Mouse (Mus musculus) lung, adult 10 weeks (tissue): ENCODE data around the gene Dner. TPM values are rescaled to one million over a fixed set of nuclear protein-coding genes. Genes with fewer than 3 reads are reported as not detected.

Experiments
- polyA plus RNA-seq: library from polyadenylated mRNA; stranded (reverse); fragments of 350-450 nt; fragmentation: Illumina TruSeq; extraction: RNeasy Lipid Tissue Mini Kit (QIAGEN cat#74804); gene quantifications from one replicate; pipeline ENCODE4 v1.2.3, GENCODE M21; 2014; ENCODE audit warnings: low read depth, low replicate concordance; ENCODE audit not compliant: insufficient read depth

The Dner gene
- polyA plus RNA-seq = 0.38 TPM

DNA sequence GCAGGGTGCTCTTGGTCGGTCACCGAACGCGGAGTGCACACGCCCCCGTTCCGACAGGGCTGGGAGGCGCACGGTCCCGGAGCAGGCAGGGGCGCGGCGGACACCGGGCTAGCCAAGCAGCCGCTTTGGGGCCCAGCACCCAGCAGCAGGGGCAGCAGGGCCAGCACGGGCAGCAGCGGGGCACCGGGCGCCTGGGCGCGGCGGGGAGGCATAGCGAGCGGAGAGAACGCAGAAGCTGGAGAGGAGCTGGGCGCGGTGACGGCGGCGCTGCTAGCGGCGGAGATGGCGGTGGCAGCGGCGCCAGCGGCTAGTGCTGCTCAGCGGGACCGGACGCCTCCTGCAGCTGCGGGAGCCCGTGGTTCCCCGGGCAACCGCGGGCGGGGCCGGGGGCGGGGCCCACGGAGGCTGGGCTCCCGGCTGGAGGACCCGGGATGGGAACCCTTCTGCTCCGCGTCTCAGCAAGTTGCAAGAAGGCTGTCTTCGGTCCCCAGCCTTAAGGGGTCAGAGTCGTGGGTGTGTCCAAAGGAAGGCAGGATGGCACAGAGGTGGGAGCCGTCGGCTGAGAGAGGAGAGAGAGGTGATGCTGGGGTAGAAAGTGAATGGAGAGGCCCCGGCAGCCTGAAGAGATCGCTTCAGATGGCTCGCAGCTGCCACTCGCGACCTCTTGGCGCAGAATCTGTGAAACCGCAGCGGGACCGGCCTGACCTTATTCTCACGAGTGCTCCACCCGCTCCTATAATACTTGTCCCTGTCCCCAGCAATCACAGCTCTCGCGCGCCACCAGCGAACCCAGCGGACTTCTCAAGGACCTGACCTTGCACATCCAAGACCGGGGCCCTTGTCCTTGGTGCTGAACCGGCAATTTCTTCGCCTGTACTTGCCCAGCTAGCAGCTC, at the start of gene Dner:
Gene Dner (minus strand): TSS at position 705 of the 895 bp plus-strand sequence.

DNA sequence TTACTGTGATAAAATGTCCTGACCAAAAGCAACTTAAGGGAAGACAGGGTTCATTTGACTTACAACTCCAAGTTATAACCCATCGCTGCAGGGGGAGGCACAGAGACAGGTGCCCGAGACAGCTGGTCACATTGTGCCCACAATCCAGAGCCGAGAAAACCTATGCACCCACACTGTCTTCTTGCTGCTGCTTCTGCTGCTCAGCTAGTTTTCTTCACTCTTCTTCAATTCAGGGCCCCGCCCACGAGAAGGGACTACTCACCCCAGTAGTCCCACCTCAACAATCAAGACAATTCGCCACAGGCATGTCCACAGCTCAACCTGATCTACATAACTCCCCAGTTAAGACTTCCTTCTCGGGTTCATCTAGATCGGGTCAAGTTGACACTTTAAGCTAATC, 332.1 kb downstream of the Dner start, which contains the start of gene Pid1:
Gene Pid1 (minus strand): TSS at position 214 of the 400 bp plus-strand sequence.

Other genes with a start within 250 kb of the Dner start
- 19.9 TPM for gene Fbxo36, start 143.6 kb upstream of the Dner start, polyA plus RNA-seq
- gene Trip12, start 144.3 kb upstream of the Dner start, polyA plus RNA-seq = 37.2 TPM
- not detected for gene Slc16a14, start 238.9 kb upstream of the Dner start, polyA plus RNA-seq